Mouse (Mus musculus): Measurements from ENCODE around the gene Sdsl.

Gene Sdsl

GRCm38 (mm10) chr5:120454756-120455337 is 17.8 kb downstream of the Sdsl start:
- DNase-seq, result no peak

DNA sequence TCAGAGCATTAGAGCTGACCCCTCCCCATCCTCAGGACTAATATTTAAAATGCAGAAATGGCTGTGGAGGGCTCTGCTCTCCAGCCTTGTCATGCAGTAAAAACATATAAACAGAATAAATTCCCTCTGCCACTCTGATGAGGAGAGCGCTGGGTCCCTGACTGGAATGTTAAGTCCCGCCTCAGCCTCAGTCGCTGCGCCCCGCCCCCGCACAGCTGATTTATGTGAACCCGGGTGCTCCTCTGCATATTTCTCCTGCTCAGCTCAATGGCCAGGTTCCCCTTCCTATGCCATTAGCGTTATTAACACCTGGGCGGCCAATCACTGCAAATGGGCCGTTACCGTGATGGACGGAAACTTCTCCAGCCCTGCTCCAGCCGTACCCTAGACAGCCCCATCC is 25.3 kb downstream of the Sdsl start:
- no peak for DNase-seq

GRCm38 (mm10) chr5:120440733-120441132 is 31.9 kb downstream of the Sdsl start:
- DNase-seq, result peak; percentile 86

GRCm38 (mm10) chr5:120439887-120440670 is 32.5 kb downstream of the Sdsl start:
- no peak for DNase-seq

DNA sequence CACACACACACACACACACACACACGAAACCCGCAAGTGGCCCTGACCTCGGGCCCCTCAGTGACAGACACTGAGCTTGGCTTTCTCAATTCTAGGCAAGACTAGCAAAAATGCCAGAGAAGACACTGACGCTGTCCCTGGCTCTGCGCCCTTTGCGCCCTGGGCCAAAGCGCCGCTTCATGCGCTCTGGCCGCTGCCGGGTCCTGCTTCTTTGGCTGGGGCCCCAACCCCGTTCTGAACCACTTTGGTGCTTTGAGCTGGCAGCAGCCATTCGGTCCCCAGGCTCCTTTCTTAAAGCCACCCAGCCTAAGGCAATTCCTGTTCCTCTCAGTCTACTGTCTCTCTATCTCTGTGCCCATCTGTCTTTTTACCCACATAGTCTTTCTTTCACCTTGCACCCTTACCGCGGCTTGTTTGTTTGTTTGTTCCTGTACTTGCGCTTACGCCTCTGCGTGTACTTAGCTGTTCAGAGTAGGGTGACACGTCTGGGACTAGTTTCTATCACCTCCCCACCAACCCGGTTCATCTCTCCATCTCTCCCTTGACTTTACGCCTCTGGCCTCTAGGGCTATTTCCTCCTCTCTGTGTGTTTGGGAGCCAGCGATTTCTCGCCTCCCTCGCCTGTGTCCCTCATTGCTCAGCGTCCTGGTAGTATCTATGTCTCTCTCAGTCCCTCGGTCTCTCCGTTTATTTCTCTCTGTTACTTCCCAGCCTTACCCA is 33.5 kb downstream of the Sdsl start:
- no peak for DNase-seq

- no peak for DNase-seq
These were observed 34.1 kb downstream of the Sdsl start for GRCm38 (mm10) chr5:120438469-120438868.

GRCm38 (mm10) chr5:120437986-120438385 is 34.6 kb downstream of the Sdsl start:
- DNase-seq, result no peak

DNA sequence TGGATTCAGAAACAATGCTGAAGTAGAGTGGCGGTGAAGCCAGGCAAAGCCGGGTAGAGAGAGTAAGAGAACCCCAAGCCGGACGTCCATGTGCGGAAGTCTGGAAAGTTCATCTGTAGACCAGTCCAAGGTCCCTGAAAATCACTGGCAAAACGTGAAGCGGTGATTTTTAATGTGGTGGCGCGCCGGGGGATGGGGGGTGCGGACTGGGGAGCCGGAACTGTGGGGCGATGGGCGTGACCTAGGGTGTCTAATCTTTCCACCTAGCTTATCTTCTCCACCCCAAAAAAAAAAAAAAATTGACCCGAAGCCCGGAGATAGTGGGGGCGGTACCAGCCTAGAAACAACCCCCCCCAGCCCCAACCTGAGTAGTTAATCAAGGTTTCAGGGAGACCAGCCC is 35.1 kb downstream of the Sdsl start:
- DNase-seq, result no peak

- DNase-seq, result no peak
These were observed 35.6 kb downstream of the Sdsl start for GRCm38 (mm10) chr5:120436885-120437495.

DNA sequence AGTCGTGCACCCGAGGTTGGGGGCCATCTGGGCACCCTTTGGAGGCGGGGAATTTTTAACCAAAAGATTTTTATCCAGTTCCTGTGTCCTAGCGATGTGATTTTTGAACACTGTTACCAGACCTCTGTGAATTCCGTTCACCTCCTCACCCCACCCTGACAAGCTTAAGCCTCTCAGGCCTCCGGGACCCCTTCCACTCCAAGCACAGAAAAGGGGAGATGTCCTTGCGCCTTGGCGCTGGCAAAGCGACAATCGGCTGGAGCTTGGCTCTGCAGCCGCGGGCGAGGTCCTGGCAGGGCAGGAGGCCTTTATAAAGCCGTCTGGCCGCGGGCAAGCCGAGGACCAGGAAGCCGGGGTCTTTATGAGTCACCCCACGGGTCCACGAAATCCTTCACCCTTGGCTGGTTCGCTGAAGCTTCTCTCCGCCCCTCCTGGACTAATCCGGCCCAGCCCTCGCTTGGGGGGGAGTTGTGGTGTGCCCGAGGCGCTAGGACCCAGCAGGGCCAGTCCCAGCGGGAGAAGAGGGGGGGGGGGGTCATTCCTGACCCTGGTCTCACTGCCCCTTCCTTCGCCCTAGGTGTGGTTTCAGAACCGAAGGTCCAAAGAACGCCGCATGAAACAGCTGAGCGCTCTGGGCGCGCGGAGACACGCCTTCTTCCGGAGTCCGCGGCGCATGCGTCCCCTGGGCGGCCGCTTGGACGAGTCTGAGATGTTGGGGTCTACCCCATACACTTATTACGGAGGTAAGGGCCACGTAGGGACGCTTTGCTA is 36.7 kb downstream of the Sdsl start:
- no peak for DNase-seq

- DNase-seq, result no peak
These were observed 37.5 kb downstream of the Sdsl start for GRCm38 (mm10) chr5:120435006-120435681.

DNA sequence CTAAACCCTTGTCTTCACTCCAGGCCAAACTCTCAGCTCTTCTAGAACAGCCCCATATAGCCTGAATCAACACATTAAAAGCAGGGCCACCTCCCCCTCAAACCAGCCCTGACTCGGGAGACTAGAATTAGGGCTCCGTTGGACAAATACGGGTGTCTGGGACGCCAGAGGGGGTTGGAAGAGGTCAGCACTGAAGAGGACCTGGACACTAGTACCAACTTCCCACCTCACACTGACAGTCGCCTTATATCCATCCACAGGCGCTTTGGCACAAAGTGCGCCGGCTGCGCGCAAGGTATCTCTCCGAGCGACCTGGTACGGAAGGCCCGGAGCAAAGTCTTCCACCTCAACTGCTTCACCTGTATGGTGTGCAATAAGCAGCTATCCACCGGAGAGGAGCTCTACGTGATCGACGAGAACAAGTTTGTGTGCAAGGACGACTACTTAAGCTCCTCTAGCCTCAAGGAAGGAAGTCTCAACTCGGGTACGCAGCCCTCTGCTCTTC is 38.3 kb downstream of the Sdsl start:
- no peak for DNase-seq

DNA sequence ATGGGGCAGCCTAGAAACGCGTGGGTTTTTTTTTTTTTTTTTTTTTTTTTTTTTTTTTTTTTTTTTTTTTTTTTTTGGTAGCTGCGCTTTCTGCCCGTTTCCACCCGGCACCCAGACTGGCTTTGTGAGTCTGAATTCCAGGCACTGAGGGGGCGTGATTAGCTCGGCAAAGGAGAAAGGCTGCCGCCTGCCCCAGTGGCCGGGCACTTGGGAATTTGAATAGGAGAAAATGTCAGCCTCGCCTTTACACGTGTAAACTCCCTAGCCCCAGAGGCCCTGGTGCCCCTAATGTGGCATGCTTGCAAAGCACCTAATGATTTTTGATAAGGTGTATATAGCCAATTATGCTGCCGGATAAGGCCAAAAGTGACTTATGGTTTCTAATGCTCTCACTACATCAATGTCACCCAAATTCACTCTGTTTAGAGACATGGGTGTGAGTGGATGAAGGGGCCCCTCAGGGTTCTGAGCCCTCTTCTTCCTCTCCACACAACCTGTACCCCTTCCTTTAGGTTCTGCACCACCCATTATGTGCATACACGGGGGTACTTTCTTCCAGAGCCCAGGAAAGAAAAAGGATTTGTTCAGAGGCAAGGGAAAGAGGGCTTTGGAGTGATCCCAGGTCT is 39.4 kb downstream of the Sdsl start:
- no peak for DNase-seq

DNA sequence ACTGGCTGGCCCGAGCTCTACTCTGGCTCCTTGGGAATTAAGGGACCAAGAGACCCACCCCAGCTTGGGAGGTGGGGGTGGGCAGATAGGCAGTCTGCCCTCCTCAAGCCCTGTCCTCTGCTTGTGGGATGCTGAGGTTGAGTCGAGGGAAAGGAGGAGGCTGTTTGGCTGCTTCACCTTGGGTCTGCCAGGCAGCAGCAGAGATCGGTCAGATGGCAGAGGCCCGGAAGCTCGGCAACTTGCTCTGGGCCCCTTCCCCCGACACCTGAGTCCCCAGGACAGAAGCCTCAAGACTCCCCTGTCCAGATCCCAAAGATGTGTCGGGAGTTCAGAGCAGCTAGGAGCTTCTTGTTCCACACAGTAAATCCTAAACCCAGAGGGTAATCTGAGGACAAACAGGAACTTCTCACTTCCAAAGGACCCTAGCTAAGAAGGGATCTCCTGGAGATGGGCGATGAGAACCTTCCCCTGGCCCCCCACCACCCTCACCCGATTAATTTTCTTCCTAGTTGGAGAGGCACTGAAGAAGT is 40.1 kb downstream of the Sdsl start:
- DNase-seq, result no peak

GRCm38 (mm10) chr5:120431649-120432485 is 40.7 kb downstream of the Sdsl start, which contains the start of gene Lhx5:
TSS of gene Lhx5 (plus strand) at chr5:120431699.
- DNase-seq, result peak; percentile 28

DNA sequence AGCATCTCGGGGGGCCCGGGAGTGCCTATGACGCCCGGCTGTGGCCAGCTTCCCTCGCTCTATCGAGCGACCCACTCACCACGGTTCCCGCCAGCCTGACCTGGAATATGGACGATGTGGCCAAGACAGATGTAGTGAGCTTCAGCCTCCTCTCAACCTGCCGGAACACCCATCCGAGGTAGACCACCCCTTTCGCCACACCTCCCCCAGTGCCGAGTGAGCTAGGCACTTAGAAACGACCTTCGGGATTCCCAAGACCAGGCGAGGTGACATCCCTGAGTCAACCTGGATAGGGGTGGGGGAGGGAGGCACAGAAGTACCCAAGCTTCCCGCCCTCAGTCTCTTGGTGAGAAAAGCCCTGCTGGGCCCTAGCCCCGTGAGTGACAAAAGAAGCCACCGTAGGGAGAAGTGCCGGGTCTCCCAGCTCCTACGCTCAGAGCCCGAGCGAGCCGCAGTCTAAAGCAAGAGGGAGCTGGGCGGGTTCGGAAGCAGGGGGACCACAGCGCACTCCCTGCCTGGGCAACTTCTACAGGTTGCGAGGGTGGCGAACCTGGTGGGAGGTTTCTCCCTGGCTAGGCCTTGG is 41.5 kb downstream of the Sdsl start:
- DNase-seq, result no peak

DNA sequence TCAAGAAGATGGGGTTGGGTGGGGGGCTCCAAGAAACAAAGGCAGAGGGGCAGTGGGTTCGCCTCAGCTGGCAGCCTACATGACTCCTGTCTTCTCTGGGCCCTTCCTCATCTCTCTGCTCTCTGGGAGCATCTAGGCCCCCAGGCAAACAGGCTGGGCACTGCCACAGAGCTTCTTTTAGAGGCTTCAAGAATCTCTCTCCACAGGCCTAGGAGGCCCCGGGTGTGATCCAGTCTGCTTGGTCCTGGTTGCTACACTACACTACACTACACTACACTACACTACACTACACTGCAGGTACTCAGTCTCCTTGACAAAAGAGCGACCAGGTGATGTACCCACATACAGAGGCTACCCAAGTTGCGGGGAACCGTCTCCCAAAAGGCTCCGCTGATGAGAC is 42.9 kb downstream of the Sdsl start:
- DNase-seq, result no peak

GRCm38 (mm10) chr5:120428990-120429389 is 43.6 kb downstream of the Sdsl start:
- no peak for DNase-seq

DNA sequence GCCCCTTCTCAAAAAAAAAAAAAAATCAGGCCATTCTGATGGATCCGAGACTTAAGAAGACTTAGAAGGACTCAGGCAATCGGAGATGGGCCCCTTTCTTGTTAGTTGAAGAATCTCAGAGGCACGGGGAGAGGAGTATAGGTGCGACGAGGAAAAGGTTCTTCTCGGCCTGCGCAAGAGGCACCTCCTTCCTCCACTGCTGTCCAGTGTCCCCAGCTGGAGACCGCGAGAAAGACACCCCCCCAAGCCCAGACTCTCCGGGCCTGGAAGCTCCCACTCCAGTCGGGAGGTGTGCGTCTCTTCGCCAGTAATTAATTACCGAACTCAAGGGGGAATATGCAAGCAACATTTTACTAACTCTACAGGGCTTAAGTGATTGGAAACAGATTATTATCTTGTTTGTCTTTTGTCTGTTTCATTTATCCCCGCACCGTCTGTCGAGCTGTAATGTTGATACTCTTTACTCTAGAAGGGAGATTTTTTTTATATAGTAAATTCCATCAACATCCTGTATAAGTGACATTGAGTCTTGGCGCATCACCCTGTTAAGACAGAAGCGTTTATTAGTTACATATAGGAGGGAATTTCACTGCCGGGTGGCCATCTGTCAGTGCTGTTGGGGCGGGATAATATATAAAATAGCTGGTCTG is 44.3 kb downstream of the Sdsl start:
- no peak for DNase-seq

Data from right cerebral cortex, adult 18-20 months (tissue).